Mouse (Mus musculus) B cell, adult 2 months (primary cell): ENCODE data around the gene Nsun2.

ENCODE experiments used
- DNase-seq, 2 experiments: peaks; one replicate each; pipeline ENCODE4 v3.0.0; 2022

Gene Nsun2

GRCm38 (mm10) chr13:69533405-69534333 is at the start of gene Nsun2:
TSS of gene Nsun2 (plus strand) at chr13:69533746.
- DNase-seq, result peak; percentile 38 to 50

- no peak for DNase-seq
Measured at GRCm38 (mm10) chr13:69485326-69485725, 48.2 kb upstream of the Nsun2 start.

- no peak for DNase-seq
Measured at GRCm38 (mm10) chr13:69485833-69486232, 47.7 kb upstream of the Nsun2 start.

- DNase-seq, result no peak
Measured at GRCm38 (mm10) chr13:69487108-69487507, 46.4 kb upstream of the Nsun2 start.

- no peak for DNase-seq
Measured at GRCm38 (mm10) chr13:69487611-69488275, 45.8 kb upstream of the Nsun2 start.

- no peak for DNase-seq
Measured at GRCm38 (mm10) chr13:69488565-69489255, 44.8 kb upstream of the Nsun2 start.

GRCm38 (mm10) chr13:69489777-69490176 is 43.8 kb upstream of the Nsun2 start:
- DNase-seq, result no peak

- peak; percentile 49 to 54 for DNase-seq
Measured at GRCm38 (mm10) chr13:69492876-69493463, 40.6 kb upstream of the Nsun2 start.

- no peak for DNase-seq
Measured at GRCm38 (mm10) chr13:69498276-69498675, 35.3 kb upstream of the Nsun2 start.

GRCm38 (mm10) chr13:69502157-69502750 is 31.3 kb upstream of the Nsun2 start:
- DNase-seq, result no peak

GRCm38 (mm10) chr13:69502863-69503262 is 30.7 kb upstream of the Nsun2 start:
- DNase-seq, result no peak

GRCm38 (mm10) chr13:69506341-69507086 is 27.0 kb upstream of the Nsun2 start:
- no peak for DNase-seq

- no peak for DNase-seq
Measured at GRCm38 (mm10) chr13:69507666-69508065, 25.9 kb upstream of the Nsun2 start.

- peak; percentile 40 to 50 for DNase-seq
Measured at GRCm38 (mm10) chr13:69509391-69510244, 23.9 kb upstream of the Nsun2 start.

GRCm38 (mm10) chr13:69515091-69515490 is 18.5 kb upstream of the Nsun2 start:
- DNase-seq, result no peak

- no peak for DNase-seq
Measured at GRCm38 (mm10) chr13:69517445-69517844, 16.1 kb upstream of the Nsun2 start.

GRCm38 (mm10) chr13:69519137-69519536 is 14.4 kb upstream of the Nsun2 start:
- no peak for DNase-seq

- DNase-seq, result no peak
Measured at GRCm38 (mm10) chr13:69522161-69522791, 11.3 kb upstream of the Nsun2 start.

GRCm38 (mm10) chr13:69523444-69524157 is 9.9 kb upstream of the Nsun2 start:
- no peak for DNase-seq

GRCm38 (mm10) chr13:69524158-69524530 is 9.4 kb upstream of the Nsun2 start:
- no peak for DNase-seq
